Mouse (Mus musculus) kidney, postnatal 0 days (tissue): ENCODE measurements around the gene Gm12258. TPM values are rescaled to one million over a fixed set of nuclear protein-coding genes. Genes with fewer than 3 reads are reported as not detected.
A peak's percentile ranks its signal among the peaks of the same experiment; 100 is the strongest.
"Not testable (repeated sequence)": the region's sequence is repeated elsewhere in the genome, so short reads cannot be mapped to it uniquely, and the experiment has no call there.

Experiments
- ATAC-seq: fragments of 200-750 bp; cut with Nextera tagmentation; replicated peaks from 2 replicates; pipeline ENCODE4 v1.8.0; 2017; ENCODE audit warnings: low read depth, moderate number of reproducible peaks, moderate TSS enrichment, moderate library complexity; ENCODE audit not compliant: low FRiP score
- DNase-seq: peaks from one replicate; pipeline ENCODE4 v3.0.0-alpha.2; 2016; ENCODE audit warnings: low spot score
- H3K27ac ChIP-seq: fragments of 300-500 bp; sonication (generic); 2 replicates; pipeline ENCODE4 v1.5.1; 2014; ENCODE audit warnings: mild to moderate bottlenecking
- H3K27me3 ChIP-seq: fragments of 300-500 bp; sonication (generic); 2 replicates; pipeline ENCODE4 v1.6.1; 2014; ENCODE audit warnings: low read length, mixed read lengths; ENCODE audit not compliant: insufficient read depth
- H3K36me3 ChIP-seq: fragments of 300-500 bp; sonication (generic); 2 replicates; pipeline ENCODE4 v1.6.1; 2014; ENCODE audit warnings: low read length, mixed read lengths; ENCODE audit not compliant: insufficient read depth
- H3K4me1 ChIP-seq: fragments of 300-500 bp; sonication (generic); replicated peaks from 2 replicates; pipeline ENCODE4 v1.6.1; 2014; ENCODE audit warnings: antibody characterized with exemption, low read length, mixed read lengths; ENCODE audit not compliant: insufficient read depth
- H3K4me2 ChIP-seq: fragments of 300-500 bp; sonication (generic); 2 replicates; pipeline ENCODE4 v1.6.1; 2014; ENCODE audit warnings: mild to moderate bottlenecking, low read length, moderate library complexity, mixed read lengths
- H3K4me3 ChIP-seq: fragments of 300-500 bp; sonication (generic); replicated peaks from 2 replicates; pipeline ENCODE4 v1.5.1; 2014; ENCODE audit warnings: low read depth, low read length
- H3K9ac ChIP-seq: fragments of 300-500 bp; sonication (generic); 2 replicates; pipeline ENCODE4 v1.6.1; 2014; ENCODE audit warnings: low read depth, low read length
- H3K9me3 ChIP-seq: fragments of 300-500 bp; sonication (generic); replicated peaks from 2 replicates; pipeline ENCODE4 v1.6.1; 2016; ENCODE audit warnings: low read length, inconsistent platforms, mixed read lengths
- CTCF ChIP-seq: IDR thresholded peaks from 2 replicates; pipeline ENCODE4 v1.5.1; 2016; ENCODE audit warnings: antibody characterized with exemption, low read depth, mild to moderate bottlenecking, moderate library complexity
- WGBS: fragments of 180-500 bp; shearing (Covaris S2); extraction: QIAGEN DNeasy Blood & Tissue Kit; methylation state at CpG from one replicate; pipeline ENCODE4 v1.1.7; 2014; 5-methylcytosine and 5-hydroxymethylcytosine counted together
- polyA plus RNA-seq: library from polyadenylated mRNA; unstranded; fragments of >200 nt; fragmentation: Nextera tagmentation; extraction: Ambion mirVana; gene quantifications from 2 replicates; pipeline ENCODE4 v1.2.1, GENCODE M21; 2015

Gm12258 gene
- 5.5 and 6.1 TPM in 2 replicates for polyA plus RNA-seq

- ATAC-seq (peak; percentile 100), DNase-seq (peak; percentile 97)
- TF ChIP-seq CTCF, result no peak
- peaks cover 16% of the 10 kb centered on the region; the same call in 1 of the 2 replicates for H3K36me3 ChIP-seq
- no peaks in the 10 kb centered on the region for H3K9me3 ChIP-seq
- no peaks in the 10 kb centered on the region for H3K27me3 ChIP-seq
- H3K9ac ChIP-seq, result peak within 1 kb of the TSS; percentile 71
- H3K4me2 ChIP-seq, result peak within 1 kb of the TSS; percentile 78
- no peaks in the 10 kb centered on the region for H3K4me1 ChIP-seq
- peak within 1 kb of the TSS; percentile 56 for H3K4me3 ChIP-seq
- H3K27ac ChIP-seq, result peak within 1 kb of the TSS; percentile 40; the same call in 1 of the 2 replicates
- WGBS, result under 1% methylated on average over 24 of the region's 24 CpGs
Measured at GRCm38 (mm10) chr11:58846919-58847461, at the start of gene Gm12258. Gm12258 (plus strand) TSS chr11:58847158.

GRCm38 (mm10) chr11:58799747-58800146 is 47.2 kb upstream of the Gm12258 start:
- Histone ChIP-seq H3K27me3 (no peaks in the 10 kb centered on the region), H3K4me2 (no peak overlapping the region), H3K4me1 (no peaks in the 10 kb centered on the region), H3K9ac (no peak overlapping the region), H3K9me3 (no peaks in the 10 kb centered on the region), H3K27ac (no peak overlapping the region), H3K4me3 (no peak overlapping the region), H3K36me3 (no peaks in the 10 kb centered on the region)
- no peak for ATAC-seq
- WGBS, result 76% methylated on average over 5 of the region's 5 CpGs
- DNase-seq, result no peak
- TF ChIP-seq CTCF, result no peak

GRCm38 (mm10) chr11:58801558-58802228 is 45.3 kb upstream of the Gm12258 start, which contains the start of gene Fam183b:
Fam183b (minus strand) TSS chr11:58801960.
- Histone ChIP-seq H3K9me3 (no peaks in the 10 kb centered on the region), H3K4me3 (no peak within 1 kb of the TSS), H3K36me3 (no peaks in the 10 kb centered on the region), H3K4me1 (no peaks in the 10 kb centered on the region), H3K4me2 (no peak within 1 kb of the TSS), H3K27me3 (no peaks in the 10 kb centered on the region), H3K9ac (no peak within 1 kb of the TSS), H3K27ac (no peak within 1 kb of the TSS)
- no peak for TF ChIP-seq CTCF
- DNase-seq (peak; percentile 5), ATAC-seq (no peak)
- 35% methylated on average over 14 of the region's 14 CpGs for WGBS

- H3K9ac ChIP-seq, result no peak overlapping the region
- H3K9me3 ChIP-seq, result no peaks in the 10 kb centered on the region
- no peak overlapping the region for H3K4me3 ChIP-seq
- DNase-seq, result no peak
- no peaks in the 10 kb centered on the region for H3K27me3 ChIP-seq
- no peak overlapping the region for H3K27ac ChIP-seq
- no peak for TF ChIP-seq CTCF
- WGBS, result 60% methylated on average over 4 of the region's 4 CpGs
- no peak for ATAC-seq
- no peaks in the 10 kb centered on the region for H3K36me3 ChIP-seq
- H3K4me1 ChIP-seq, result no peaks in the 10 kb centered on the region
- H3K4me2 ChIP-seq, result no peak overlapping the region
Measured at GRCm38 (mm10) chr11:58803871-58804270, 43.1 kb upstream of the Gm12258 start.

- Histone ChIP-seq H3K4me1 (no peaks in the 10 kb centered on the region), H3K27ac (no peak overlapping the region), H3K9ac (no peak overlapping the region), H3K4me2 (no peak overlapping the region), H3K27me3 (no peaks in the 10 kb centered on the region), H3K9me3 (no peaks in the 10 kb centered on the region), H3K36me3 (no peaks in the 10 kb centered on the region), H3K4me3 (no peak overlapping the region)
- 51% methylated on average over 2 of the region's 2 CpGs for WGBS
- DNase-seq (no peak), ATAC-seq (no peak)
- no peak for TF ChIP-seq CTCF
Measured at GRCm38 (mm10) chr11:58804393-58804792, 42.6 kb upstream of the Gm12258 start.

GRCm38 (mm10) chr11:58812001-58812400 is 35.0 kb upstream of the Gm12258 start:
- Histone ChIP-seq H3K27ac (no peak overlapping the region), H3K27me3 (no peaks in the 10 kb centered on the region), H3K4me1 (no peaks in the 10 kb centered on the region), H3K4me2 (no peak overlapping the region), H3K36me3 (no peaks in the 10 kb centered on the region), H3K4me3 (no peak overlapping the region), H3K9ac (no peak overlapping the region), H3K9me3 (no peaks in the 10 kb centered on the region)
- no peak for ATAC-seq
- no peak for DNase-seq
- TF ChIP-seq CTCF, result peak; percentile 38
- 0% methylated on average over 1 of the region's 1 CpGs for WGBS

GRCm38 (mm10) chr11:58814700-58815099 is 32.3 kb upstream of the Gm12258 start, which contains the start of gene Olfr313:
Olfr313 (plus strand) TSS chr11:58815000.
- not testable (repeated sequence) for H3K4me3 ChIP-seq, H3K36me3 ChIP-seq, H3K9ac ChIP-seq, ATAC-seq, H3K27me3 ChIP-seq, H3K27ac ChIP-seq, H3K4me2 ChIP-seq, H3K9me3 ChIP-seq, H3K4me1 ChIP-seq, DNase-seq
- 60% methylated on average over 1 of the region's 1 CpGs for WGBS
